Mouse (Mus musculus) stomach, postnatal 0 days (tissue): Measurements from ENCODE around the gene 4933428M09Rik. TPM values are rescaled to one million over a fixed set of nuclear protein-coding genes. Genes with fewer than 3 reads are reported as not detected.

Source experiments
- ATAC-seq: fragments of 200-750 bp; cut with Nextera tagmentation; 2 replicates; pipeline ENCODE4 v1.8.0; 2017; ENCODE audit not compliant: low FRiP score, low TSS enrichment
- DNase-seq: peaks from one replicate; pipeline ENCODE4 v3.0.0-alpha.2; 2016; ENCODE audit warnings: low spot score
- H3K27ac ChIP-seq: fragments of 300-500 bp; sonication (generic); replicated peaks from 2 replicates; pipeline ENCODE4 v1.5.1; 2014; ENCODE audit warnings: mild to moderate bottlenecking, control low read depth
- H3K27me3 ChIP-seq: fragments of 300-500 bp; sonication (generic); 2 replicates; pipeline ENCODE4 v1.6.1; 2014; ENCODE audit warnings: low read length; ENCODE audit not compliant: control insufficient read depth, insufficient read depth
- H3K36me3 ChIP-seq: fragments of 300-500 bp; sonication (generic); 2 replicates; pipeline ENCODE4 v1.6.1; 2014; ENCODE audit warnings: low read length, mixed read lengths; ENCODE audit not compliant: control insufficient read depth, insufficient read depth
- H3K4me1 ChIP-seq: fragments of 300-500 bp; sonication (generic); replicated peaks from 2 replicates; pipeline ENCODE4 v1.6.1; 2014; ENCODE audit warnings: antibody characterized with exemption; ENCODE audit not compliant: control insufficient read depth, insufficient read depth
- H3K4me2 ChIP-seq: fragments of 300-500 bp; sonication (generic); replicated peaks from 2 replicates; pipeline ENCODE4 v1.6.1; 2014; ENCODE audit warnings: low read depth, mild to moderate bottlenecking, control low read depth, moderate library complexity
- H3K4me3 ChIP-seq: fragments of 300-500 bp; sonication (generic); 2 replicates; pipeline ENCODE4 v1.5.1; 2014; ENCODE audit warnings: low read depth, low read length, control low read depth
- H3K9ac ChIP-seq: fragments of 300-500 bp; sonication (generic); 2 replicates; pipeline ENCODE4 v1.6.1; 2014; ENCODE audit warnings: mild to moderate bottlenecking, low read length, control low read depth, mixed read lengths
- H3K9me3 ChIP-seq: fragments of 300-500 bp; sonication (generic); 2 replicates; pipeline ENCODE4 v1.6.1; 2016; ENCODE audit warnings: low read length; ENCODE audit not compliant: control insufficient read depth
- CTCF ChIP-seq: IDR thresholded peaks from 2 replicates; pipeline ENCODE4 v1.5.1; 2016; ENCODE audit warnings: antibody characterized with exemption, low read depth, mild to moderate bottlenecking, moderate library complexity
- EP300 ChIP-seq: optimal IDR thresholded peaks from 2 replicates; pipeline ENCODE3; 2016; ENCODE audit warnings: antibody characterized with exemption
- whole genome bisulfite sequencing: fragments of 180-500 bp; shearing (Covaris S2); extraction: QIAGEN DNeasy Blood & Tissue Kit; methylation state at CpG from one replicate; pipeline ENCODE4 v1.1.7; 2014; 5-methylcytosine and 5-hydroxymethylcytosine counted together
- polyA plus RNA-seq: library from polyadenylated mRNA; unstranded; fragments of >200 nt; fragmentation: Nextera tagmentation; extraction: Ambion mirVana; gene quantifications from 2 replicates; pipeline ENCODE4 v1.2.1, GENCODE M21; 2015

Gene 4933428M09Rik
- polyA plus RNA-seq, 1 experiment from 2014 or later, result not detected

- no peak for TF ChIP-seq CTCF
- no peak for TF ChIP-seq EP300
- no peak overlapping the region for H3K9ac ChIP-seq
- ATAC-seq, result no peak
Measured at GRCm38 (mm10) chrX:139214765-139215164, 35.7 kb downstream of the 4933428M09Rik start.

GRCm38 (mm10) chrX:139216409-139216808 lies 37.4 kb downstream of the 4933428M09Rik start:
- Histone ChIP-seq H3K4me1 (no peaks in the 10 kb centered on the region), H3K4me2 (peak overlapping the region; percentile 43; the same call in 1 of the 2 replicates), H3K36me3 (no peaks in the 10 kb centered on the region), H3K27me3 (no peaks in the 10 kb centered on the region), H3K27ac (no peak overlapping the region), H3K9me3 (no peaks in the 10 kb centered on the region), H3K4me3 (0 out of 2 replicates have a peak overlapping the region, but pooled peaks have one; percentile 37), H3K9ac (no peak overlapping the region)
- 65% methylated on average over 5 of the region's 5 CpGs for WGBS
- TF ChIP-seq EP300, result no peak
- no peak for TF ChIP-seq CTCF
- ATAC-seq (no peak), DNase-seq (no peak)

More at GRCm38 (mm10) chrX:139214765-139215164, 35.7 kb downstream of the 4933428M09Rik start:
- H3K36me3 ChIP-seq, result no peaks in the 10 kb centered on the region
- no peak overlapping the region for H3K27ac ChIP-seq
- no peaks in the 10 kb centered on the region for H3K4me1 ChIP-seq
- H3K9me3 ChIP-seq, result no peaks in the 10 kb centered on the region
- DNase-seq, result no peak
- no peaks in the 10 kb centered on the region for H3K27me3 ChIP-seq
- 47% methylated on average over 4 of the region's 4 CpGs for WGBS
- H3K4me3 ChIP-seq, result no peak overlapping the region
- H3K4me2 ChIP-seq, result no peak overlapping the region

GRCm38 (mm10) chrX:139216991-139217593 lies 38.1 kb downstream of the 4933428M09Rik start:
- Histone ChIP-seq H3K36me3 (no peaks in the 10 kb centered on the region), H3K27ac (no peak overlapping the region), H3K9me3 (no peaks in the 10 kb centered on the region), H3K9ac (no peak overlapping the region), H3K4me2 (peak overlapping the region; percentile 43), H3K4me1 (no peaks in the 10 kb centered on the region), H3K27me3 (no peaks in the 10 kb centered on the region), H3K4me3 (peak overlapping the region; percentile 37)
- DNase-seq, result peak; percentile 31
- TF ChIP-seq CTCF (no peak), EP300 (no peak)
- no peak; the same call in 1 of the 2 replicates for ATAC-seq
- WGBS, result 17% methylated on average over 22 of the region's 22 CpGs

GRCm38 (mm10) chrX:139217776-139218175 lies 38.7 kb downstream of the 4933428M09Rik start:
- no peak for TF ChIP-seq EP300
- TF ChIP-seq CTCF, result no peak
- Histone ChIP-seq H3K36me3 (no peaks in the 10 kb centered on the region), H3K9ac (no peak overlapping the region), H3K4me3 (peak overlapping the region; percentile 37), H3K4me1 (no peaks in the 10 kb centered on the region), H3K4me2 (peak overlapping the region; percentile 43), H3K27ac (no peak overlapping the region), H3K27me3 (no peaks in the 10 kb centered on the region), H3K9me3 (no peaks in the 10 kb centered on the region)
- DNase-seq (no peak), ATAC-seq (no peak)
- 54% methylated on average over 10 of the region's 10 CpGs for WGBS

GRCm38 (mm10) chrX:139219017-139219416 lies 40.0 kb downstream of the 4933428M09Rik start:
- Histone ChIP-seq H3K9me3 (no peaks in the 10 kb centered on the region), H3K9ac (no peak overlapping the region), H3K4me3 (no peak overlapping the region), H3K4me2 (no peak overlapping the region), H3K27ac (no peak overlapping the region), H3K27me3 (no peaks in the 10 kb centered on the region), H3K4me1 (no peaks in the 10 kb centered on the region), H3K36me3 (no peaks in the 10 kb centered on the region)
- DNase-seq (peak; percentile 29), ATAC-seq (no peak)
- 37% methylated on average over 2 of the region's 2 CpGs for WGBS
- TF ChIP-seq CTCF, result peak; percentile 77
- no peak for TF ChIP-seq EP300

GRCm38 (mm10) chrX:139220830-139221229 lies 41.8 kb downstream of the 4933428M09Rik start:
- Histone ChIP-seq H3K36me3 (no peaks in the 10 kb centered on the region), H3K4me3 (no peak overlapping the region), H3K27ac (no peak overlapping the region), H3K9me3 (no peaks in the 10 kb centered on the region), H3K4me1 (no peaks in the 10 kb centered on the region), H3K4me2 (no peak overlapping the region), H3K9ac (no peak overlapping the region), H3K27me3 (no peaks in the 10 kb centered on the region)
- TF ChIP-seq EP300 (no peak), CTCF (no peak)
- 42% methylated on average over 4 of the region's 4 CpGs for WGBS
- ATAC-seq, result no peak
- no peak for DNase-seq
